Mouse (Mus musculus) WW6 (cell line): ENCODE measurements at regions not wholly inside any gene's neighbourhood (a gene's known extent, or its start where the extent isn't known, plus 50 kb on each side); places are given as distances from the start of the nearest gene placed in this dataset.

Experiments used
- DNase-seq: peaks from one replicate; pipeline ENCODE4 v3.0.0-alpha.2; 2013; ENCODE audit warnings: low read depth, low spot score

DNA sequence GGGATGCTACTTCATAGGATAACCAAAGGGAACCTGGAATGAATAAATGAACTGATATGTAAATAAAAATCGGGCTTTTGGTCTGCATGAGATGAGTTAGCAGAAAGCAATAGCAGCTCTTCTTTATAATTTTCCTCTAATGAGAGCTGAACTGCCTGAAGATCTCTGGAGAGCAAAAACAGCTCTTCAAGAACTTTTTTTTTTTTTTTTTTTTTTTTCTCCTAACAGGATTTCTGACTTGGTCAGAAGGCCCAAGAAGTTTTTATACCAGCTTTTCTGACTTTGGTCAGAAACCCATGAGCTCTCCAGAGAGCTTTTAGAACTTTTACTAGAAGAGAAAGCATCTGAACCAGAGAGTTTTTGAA is 79.6 kb upstream of the Ptprk start:
- no peak for DNase-seq

DNA sequence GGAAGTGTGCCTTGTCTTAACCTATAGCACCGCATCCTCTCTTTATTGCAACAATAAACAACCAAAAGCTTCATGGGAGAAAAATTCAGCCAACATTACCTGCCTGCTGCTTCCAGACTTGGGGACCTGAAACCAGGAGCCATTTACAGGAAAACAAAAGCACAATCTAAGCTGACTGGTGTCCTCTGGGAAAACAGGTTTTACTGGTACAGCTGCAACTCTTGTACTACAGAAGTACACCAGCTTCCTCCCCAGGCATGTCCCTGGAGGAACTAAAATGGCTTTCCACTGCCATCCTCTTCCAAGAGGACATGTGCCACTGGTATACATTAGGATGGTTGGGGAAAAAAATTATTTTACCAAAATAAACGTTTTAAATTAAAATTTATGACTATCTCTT is 63.9 kb upstream of the Ptprk start:
- no peak for DNase-seq

DNA sequence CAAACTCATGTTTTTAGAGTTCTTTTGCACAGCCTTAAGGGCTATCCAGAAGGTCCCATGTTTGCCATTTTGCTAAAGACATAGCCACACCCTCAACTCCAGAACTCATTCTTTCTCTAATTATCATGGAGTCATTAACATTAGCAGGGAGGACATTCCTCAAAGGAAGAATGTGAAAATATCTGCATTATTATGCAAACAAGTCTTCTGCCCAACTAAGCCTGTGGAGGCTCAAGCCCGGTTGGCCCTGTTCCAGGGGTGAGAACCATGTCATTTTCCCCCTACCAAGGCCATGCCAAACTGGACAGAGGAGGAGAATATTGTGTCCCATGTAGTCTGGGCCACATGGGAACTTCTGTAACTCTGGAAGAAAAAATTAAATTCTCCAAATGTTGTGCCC is 62.5 kb upstream of the Ptprk start:
- DNase-seq: no peak

DNA sequence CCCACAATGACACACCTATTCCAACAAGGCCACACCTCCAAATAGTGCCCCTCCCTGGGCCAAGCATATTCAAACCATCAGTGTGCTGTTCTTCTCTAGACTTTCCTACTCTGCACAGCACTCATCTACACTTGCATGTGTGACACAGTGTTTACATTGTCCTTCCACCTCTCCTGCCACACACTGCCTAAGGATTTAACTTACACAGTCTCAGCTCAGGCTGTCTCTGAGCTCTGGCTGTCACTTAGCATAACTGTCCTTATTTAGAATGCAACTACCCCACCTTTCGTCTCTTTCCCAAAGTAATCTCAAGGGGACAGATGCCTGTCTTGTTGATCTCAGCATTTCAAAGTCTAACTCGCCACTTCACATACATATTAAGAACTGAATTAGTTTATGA is 61.2 kb upstream of the Ptprk start:
- DNase-seq: no peak

DNA sequence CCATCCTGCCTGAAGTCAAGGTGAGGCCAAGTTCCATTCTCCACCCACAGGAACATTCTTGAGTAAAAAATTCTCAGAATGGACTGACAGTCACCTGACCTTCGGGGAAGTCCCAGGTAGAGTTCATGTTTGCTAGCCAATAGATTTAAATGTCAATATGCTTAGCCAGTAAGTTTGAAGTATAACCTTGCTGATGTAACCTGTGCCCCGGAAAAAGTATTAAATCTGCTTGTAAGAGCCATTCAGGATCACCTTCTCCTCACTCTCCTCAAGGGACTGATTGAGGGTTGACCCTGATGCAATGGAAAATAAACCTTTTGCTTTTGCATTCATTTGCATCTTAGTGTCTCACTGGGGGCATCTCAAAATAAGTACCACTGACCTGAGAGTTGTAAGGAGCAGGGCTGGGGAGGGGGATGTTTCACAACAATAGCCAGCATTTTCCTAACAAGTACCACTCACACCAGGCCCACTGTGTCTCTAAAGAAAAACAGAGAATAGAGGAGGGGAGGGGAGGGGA is 60.3 kb upstream of the Ptprk start:
- no peak for DNase-seq
